Mouse (Mus musculus) spleen, postnatal 36 days (tissue): ENCODE data around the gene Kdm8.

Experiments
- DNase-seq, 2 experiments: peaks; one replicate each; pipeline ENCODE4 v3.0.0; 2022; ENCODE audit warnings: low spot score in 2 of 2, mixed read lengths in 1 of 2

Kdm8 gene

DNA sequence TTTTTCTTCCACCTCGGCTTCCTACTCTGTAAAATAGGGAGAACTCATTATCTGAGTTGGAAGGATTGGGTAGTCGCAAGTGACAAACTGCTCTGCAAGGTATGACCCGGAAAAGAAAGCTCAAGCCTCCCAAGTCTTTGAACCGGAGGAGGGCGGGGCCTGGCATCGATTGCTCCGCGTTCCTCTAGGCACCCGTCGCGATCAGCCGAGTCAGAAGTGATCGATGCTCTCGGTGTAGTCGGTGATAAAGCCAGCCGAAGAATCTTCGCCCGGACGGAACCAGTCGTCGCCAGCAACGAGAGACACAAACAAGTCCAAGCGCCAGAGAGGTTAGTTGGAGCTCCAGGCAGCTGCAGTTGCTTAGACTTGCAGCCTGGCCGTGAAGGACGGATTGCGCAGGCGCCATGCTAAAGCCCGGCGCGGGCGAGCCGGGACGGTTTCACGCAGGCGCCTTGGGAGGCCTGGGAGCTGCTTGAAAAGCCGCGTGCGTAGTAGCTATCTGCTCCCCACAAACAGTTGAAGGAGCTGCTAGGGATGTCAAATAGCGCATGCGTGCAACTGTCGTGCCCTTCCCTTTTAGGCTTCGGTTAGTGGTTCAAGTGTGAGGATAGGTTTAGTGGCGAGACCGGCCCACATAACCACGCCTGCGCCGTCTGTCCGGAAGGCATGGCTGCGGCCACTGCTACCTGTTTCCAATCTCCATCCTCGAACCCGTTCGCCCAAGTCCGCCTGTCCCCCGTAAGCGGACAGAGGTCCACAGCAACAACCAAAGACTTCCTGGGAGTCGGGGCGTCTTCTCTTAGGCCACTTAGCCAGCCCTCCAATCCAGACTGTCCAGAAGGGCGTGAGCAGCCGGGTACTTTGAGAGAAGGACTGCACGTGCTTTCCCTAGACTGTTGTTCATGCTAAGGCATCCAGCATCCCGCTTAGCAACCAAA lies at the start of gene Kdm8:
Gene Kdm8 (plus strand): TSS at position 213 of the 938 bp plus-strand sequence.
- DNase-seq, result peak; percentile 91 to 93

DNA sequence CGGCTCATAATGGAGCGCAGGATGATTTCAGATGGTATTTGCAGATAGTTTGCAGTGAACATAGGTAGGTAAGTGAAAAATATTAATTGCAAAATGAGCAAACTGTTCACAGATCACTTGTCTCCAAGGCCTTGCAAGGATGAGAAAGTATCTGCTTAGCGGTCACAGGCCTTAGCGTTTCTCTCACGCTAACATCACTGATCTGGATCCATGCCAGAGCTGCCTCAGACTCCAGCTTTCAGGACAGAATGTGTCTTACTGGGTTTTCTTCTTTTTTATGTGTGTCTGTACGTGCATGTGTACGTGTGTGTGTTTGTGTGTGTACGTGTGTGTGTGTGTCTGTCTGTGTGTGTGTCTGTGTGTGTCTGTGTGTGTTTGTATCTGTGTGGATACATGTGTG lies 46.4 kb upstream of the Kdm8 start:
- DNase-seq, result no peak

DNA sequence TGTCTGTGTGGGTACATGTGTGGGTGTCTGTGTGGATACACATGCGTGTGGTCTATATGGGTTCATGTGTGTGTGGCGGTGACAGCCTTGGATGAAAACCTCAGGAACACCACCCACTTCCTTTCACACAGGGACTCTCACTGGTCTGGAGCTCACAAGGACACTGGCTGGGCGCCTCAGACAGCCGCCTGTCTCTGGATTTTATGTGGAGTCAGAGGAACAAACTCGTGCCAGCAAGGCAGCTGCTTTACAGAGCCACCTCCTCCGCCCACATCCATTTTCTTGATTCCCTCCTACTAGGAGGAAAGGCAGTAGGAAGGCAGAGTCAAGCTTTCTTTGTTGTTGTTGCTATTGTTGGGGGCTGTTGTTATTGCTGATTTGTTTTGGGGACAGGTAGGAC lies 45.8 kb upstream of the Kdm8 start:
- DNase-seq, result no peak

DNA sequence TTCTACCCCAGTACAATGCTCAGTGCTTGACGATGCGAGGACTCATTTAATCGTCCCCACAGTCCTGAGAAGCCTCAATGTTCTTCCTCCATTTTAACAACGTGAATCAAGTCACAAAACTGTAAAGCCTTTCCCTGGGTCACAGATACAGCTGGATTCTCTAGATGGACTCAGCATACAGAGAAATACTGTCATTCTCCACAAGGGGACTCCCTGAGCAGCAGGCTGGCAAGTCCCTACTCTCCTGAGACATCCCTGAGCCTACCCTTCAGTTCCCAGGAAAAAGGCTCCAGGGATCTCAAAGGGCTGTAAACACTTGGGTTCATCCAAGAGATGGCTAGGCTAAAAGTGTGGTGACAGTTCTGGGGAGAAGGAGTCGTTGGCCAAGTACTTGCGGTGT lies 37.3 kb upstream of the Kdm8 start:
- no peak for DNase-seq

DNA sequence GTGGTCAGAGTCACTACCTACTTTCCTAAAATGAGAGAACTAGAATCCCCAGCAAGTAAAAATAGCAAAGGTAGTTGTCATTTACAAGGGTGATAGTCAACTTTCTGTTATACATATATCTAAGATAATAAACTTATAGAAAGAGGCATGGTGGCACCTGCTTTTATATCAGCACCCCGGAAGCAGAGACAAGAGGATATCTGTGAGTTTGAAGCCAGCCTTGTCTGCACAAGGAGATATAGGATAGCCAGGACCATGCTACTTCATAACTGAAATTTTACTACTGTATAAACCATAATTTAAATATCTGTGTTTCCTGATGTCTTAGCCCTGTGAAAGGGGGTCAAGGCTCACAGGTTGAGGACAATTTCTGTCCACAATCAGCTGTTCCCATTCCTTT lies 29.4 kb upstream of the Kdm8 start:
- DNase-seq, result no peak

DNA sequence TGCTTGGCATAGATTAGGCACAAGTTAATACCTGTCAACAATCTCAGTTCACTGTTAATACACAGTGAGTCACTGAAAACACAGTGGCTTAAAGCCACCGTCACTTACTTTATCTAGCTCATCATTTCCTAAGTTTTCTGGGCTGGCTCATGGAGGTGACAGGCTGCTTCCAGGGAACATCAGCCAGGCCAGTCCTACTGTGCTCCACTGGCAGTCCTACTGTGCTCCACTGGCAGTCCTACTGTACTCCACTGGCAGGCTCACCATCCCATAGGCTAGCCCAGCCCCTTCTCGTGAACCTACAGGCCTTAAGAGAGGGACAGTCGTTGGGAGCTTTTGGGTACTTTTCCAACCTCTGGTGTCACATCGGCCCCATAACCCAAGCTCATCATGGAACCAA lies 28.7 kb upstream of the Kdm8 start:
- DNase-seq, result no peak

DNA sequence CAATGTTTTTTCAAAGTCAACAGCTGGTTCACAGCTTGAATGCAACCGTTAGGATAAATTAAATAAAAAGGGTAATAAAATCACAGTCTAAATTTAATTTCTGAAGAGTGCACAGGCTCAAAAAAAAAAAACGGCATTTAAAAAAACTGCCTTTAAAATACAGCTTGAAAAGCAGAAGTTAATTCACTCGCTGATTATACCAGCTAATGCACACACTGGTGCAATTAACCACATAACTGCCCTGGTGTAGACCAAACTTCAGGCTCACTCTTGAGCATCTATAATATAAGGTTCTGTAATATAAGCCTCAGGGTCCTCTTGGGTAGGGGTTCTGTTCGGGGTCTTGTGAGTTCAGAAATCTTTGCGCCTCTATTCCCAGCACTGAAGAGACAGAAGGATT lies 27.7 kb upstream of the Kdm8 start:
- no peak for DNase-seq

DNA sequence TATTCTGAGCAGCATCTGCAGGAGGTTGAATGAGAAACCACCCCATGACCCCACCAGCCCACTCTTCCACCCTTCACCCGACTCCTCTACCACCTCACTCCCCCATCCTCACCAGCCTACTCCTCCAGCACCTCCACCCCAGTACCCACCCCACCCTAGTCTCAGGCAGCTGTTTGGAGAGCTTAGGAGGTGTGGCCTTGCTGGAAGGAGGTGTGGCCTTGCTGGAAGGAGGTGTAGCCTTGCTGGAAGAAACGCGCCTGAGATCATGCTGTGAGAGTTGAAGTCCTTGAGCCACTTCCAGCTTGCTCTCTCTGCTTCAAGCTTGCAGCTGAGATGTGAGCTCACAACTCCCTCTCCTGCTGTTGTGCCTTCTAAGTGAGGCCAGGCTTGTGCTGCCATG lies 26.1 kb upstream of the Kdm8 start:
- no peak for DNase-seq

DNA sequence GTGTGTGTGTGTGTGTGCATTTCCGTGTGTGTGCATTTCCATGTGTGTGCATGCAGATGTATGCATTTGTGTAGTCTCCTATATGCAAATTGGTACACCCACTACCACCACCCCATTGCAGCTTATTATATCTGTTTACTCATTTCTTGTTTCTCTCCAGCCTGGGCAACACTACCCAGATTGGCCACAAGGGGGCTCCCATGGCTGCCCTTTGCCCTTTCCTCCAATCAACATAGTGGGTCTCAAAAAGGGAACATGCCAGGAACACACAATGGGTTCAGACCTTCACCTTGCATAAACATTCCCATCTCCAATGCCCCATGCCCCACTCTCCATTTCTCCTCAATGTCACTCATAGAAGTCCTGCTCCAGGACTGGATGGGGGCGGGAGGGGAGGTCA lies 24.3 kb upstream of the Kdm8 start:
- peak; percentile 51 to 65 for DNase-seq

DNA sequence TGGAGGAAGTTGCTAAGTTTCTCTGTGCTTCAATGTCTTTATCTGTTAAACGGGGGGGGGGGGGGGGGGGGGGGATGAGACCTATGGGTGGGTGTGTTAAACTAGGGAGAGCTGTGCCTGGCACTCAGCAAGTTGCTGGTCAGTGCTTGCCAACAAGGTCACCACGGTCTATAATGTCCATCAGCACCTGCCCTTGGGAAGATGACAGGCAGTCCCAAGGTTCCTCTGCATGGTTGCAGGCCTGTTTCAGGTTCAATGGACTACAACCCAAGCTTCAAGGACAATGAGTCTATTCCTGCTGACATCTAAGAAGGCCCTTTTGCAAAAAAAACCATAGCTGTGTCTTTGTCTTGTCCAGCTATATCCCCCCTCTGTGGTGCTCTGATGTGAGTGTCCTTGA lies 22.6 kb upstream of the Kdm8 start:
- DNase-seq, result no peak

DNA sequence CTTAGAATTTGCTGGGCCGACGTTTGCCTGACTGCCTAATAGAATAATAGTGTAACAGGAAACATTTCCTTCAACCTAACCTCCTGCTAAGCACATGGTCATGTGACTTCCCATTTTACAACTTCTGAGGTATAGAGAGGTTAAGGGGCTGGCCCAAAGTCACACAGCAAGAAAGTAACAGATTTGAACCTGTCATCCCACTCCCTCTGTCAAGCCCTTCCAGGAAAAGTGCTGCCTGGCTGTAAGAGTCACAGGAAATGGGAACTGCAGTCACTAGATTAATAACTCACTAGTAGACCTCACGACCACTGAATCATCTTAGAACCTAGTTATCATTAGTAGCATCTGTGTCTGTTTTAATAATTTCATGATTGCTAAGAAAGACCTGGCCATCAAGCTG lies 21.4 kb upstream of the Kdm8 start:
- peak; percentile 8 to 14 for DNase-seq

DNA sequence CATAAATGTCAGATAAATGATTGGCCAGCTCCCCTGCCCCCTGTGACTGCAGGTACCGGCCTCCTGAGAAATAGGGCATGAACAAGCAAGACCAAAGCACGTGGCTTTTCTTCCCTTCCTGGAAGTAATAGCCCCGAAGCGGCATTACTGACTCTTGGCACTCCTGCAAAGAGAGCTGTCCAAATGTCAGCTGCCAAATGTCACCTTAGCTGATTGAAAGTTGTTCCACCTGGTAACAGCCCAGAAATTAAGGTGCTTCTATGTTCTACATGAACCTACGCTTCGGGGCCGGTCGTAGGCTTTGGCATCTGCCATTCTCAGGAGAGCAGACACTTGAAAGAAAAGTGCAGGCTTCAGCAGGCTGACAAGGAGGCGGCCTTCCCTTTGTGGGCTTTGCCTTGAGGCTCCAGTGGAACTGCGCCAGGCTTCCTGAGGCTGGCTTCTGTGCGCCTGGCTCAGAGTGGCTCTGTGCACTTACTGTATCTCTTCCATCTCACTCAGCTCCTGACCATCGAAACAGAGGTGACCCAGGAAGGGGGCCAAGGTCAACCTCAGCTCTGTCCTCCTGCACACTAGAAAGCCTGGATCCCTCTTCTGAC lies 16.9 kb upstream of the Kdm8 start:
- no peak for DNase-seq

DNA sequence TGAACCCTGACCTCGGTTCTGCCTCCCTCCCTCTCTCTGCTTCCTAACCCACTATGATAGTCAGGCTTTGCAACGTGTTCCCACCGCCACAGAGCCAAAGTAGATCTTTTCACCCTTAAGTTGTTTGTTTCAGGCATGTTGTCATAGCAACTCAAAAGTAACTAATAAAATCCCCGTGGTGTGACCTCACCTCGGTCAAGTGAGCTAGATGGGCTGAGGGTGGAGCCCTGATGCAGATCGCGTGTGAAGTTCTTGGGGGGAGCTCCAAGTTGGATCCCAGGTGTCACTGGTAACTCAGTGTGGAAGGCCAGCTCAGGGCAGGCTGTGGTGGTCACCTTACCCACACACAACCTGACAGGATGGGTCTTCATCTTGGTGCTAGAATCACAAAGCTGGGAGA lies 16.1 kb upstream of the Kdm8 start:
- DNase-seq, result no peak

DNA sequence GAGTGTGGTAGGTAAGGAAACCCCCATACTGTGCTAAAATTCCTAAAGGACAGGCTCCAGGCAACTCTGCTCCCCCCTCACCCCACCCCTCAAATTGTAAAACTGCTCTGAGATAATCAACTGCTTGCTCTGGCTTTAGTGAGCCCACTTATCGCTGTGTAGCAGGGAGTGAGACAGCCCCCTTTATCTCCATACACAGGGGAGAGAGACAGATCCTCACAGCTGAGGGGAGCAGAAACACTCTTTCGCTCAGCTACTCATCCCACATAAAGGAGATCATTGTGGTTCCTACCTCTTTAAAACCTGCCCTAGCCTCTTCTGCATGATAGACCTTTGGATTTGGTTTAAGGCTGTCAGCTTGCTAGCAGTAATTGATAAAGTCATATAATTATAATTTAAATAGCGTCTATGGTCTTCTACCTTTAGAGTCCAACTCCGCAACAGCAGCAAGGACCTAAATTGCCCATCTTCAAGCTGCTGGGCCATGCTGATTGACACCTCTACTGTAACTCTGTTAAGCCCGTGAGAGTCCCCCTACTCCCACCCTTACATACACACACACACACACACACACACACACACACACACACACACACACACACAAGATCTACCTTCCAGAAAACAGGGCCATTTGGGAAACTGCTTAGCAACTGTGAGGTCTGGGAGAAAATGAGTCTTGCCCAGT lies 15.5 kb upstream of the Kdm8 start:
- DNase-seq, result peak; percentile 34 to 48

DNA sequence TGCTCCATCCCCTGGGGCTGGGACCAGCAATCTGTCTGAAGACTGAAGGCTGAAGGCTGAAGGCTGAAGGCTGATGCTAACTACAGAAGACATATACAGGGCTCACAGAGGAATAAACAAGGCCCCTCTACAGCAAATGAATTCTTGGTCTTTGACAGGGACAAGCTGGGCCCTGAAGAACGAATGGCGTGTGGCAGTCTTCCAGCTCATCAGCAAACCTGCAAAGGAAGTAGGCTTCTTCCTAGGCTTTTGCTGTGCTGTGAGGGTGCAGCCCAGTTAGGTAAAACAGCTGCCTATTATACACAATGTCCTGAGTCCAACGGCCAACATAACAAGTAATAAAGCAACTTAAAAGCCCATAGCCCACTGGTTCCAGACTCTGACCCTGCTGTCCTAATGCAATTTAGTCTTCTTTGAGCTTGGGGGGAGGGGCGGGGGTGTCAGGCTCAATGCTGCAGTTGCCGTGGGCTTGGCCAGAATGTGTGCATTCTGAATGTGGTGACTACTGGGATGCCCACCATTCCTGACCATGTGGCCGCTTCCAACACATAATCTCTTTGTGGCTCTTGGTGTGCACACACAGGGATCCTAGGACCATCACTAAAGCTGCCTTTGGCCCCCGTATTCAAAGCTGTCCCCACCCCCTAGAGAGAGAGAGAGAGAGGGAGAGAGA lies 14.2 kb upstream of the Kdm8 start:
- no peak for DNase-seq

DNA sequence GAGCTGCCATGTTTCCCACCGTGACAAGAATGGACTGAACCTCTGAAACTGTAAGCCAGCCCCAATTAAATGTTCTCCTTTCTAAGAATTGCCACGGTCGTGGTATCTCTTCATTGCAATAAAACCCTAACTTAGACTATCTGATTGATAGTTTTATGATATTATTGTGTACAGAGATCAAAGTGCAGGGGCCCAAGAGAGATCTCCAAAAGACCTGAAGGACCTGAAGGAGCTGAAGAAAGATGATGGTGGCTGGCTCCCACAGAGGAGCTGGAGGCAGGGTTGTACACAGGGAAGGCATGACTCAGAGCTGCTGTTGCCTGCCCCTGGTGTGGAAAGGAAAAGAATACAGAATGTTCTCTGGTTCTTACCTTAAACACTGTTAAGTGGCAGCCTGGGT lies 10.6 kb upstream of the Kdm8 start:
- DNase-seq, result no peak

DNA sequence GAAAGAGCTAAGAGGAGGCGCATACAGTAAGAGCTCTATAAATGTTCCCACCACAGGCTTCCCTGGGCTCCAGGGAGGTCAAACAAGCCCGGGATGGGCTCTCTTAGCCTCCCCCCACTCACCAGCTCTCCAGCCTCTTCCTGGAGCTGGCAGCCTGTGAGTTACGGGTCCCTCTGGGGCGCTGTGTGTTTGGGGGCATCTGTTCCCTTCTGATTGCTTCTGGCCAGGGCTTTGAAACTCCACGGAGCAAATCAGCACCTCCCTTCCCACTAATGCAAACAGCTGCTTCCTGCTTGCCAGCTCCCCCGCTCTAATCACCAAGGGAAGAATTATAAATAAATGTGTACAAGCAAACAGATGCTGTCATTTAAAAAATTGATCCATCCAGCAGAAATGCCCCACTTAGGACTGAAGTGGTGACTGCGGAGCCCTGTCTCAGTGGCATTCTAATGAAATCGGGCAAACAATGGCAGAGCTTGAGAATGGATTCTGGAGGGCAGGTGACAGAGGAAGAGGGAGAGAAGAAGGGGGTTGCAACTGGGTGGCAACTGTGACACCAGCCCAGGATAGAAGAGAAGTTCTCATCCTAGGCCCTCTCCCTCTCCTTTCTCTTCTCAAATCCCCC lies 9.7 kb upstream of the Kdm8 start:
- no peak for DNase-seq

DNA sequence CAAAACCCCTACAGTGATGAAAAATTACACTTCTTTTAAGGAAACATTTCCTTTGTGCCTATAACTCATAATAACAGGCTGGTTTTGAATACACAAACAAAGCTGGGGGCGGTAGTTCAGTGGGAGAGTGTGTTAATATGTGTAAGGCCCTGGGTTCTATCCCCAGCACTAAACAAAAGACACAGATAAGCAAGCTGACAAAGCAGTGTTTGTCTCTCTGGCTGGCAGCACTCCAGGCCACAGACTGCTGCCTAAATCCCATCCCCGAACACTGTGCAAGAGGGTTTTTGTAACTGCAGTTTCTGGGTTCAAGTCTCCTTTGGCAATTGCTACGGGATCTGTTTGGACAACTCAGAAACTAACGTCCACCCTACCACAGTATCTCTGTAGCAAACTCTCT lies 2.2 kb upstream of the Kdm8 start:
- no peak for DNase-seq

DNA sequence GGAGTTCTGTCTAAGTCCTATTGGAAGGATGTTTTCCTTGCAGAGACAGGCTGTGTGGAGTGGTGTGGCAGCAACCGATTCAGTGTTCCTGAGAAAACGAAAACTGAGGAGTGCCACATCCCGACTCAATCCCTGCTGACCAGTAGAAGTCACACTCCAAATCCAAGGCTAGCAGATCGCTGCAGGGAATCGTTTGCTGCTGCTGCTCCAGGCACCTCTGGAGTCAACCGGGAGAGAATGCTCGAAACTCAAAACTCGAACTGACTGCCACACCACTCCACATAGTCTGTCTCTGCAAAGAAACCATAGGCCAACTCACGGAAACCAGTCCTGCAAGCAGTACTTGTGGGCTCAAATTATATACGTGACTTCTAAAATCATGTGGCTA lies 406 bp upstream of the Kdm8 start:
- DNase-seq, result no peak

DNA sequence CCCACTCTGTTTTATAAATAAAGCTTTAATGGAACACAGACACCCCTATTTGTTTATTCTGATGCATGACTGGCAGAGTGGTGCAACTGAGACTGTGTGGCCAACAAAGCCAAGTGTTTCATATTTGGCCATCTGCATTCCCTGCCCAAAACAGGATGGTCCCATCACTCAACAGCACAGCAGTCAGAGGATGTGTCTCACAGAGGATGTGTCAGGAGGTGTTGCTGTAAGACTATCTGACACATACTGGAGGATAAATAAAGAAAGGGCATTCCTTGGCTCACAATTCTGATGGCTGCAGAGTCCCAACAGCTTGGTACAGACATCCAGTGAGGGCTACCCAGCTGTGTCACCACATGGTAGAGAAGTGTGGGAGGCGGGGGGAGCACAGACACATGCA lies 6.2 kb downstream of the Kdm8 start:
- DNase-seq, result no peak

DNA sequence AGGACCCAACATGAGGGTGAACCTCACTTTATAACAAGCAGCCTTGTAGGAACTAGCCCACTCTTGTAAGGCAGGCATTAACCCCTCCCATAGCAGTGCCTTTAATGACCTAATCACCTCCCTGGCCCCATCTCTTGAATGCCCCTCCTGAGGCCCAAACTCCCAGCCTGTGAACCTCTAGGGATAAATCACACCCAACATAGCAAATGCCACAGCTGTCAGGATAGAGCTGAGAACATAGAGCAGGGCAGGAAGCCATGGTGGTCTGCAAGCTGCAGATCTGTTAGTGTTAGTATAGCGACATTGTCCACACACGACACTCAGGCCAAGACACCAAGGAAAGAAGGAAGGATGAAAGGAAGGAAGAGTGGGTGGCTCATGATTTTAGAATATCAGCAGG lies 6.6 kb downstream of the Kdm8 start:
- DNase-seq, result no peak

DNA sequence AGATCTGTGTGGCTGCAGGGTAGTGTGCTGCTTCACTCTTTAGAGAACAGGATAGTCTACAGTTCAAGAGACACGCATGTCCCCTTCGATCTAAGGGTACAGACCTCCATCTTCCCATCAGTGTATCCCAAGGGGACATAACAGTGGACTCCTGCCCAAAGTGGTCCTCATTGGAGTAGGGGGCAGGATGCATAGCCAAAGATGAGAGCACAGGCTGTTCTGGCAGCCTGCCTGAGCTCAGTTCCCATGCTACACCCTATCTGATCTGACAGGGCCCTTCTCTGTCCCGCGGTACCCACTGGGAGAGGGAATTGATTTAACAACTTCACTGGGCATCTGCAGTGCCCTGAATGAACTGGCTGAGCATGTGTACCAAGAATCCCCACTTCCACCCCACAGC lies 9.2 kb downstream of the Kdm8 start:
- no peak for DNase-seq
